Mouse (Mus musculus) intestine, embryonic 16.5 days (tissue): ENCODE measurements around the gene Sh3pxd2b. TPM values are rescaled to one million over a fixed set of nuclear protein-coding genes. Genes with fewer than 3 reads are reported as not detected.

ENCODE experiments used
- ATAC-seq: fragments of 200-750 bp; cut with Nextera tagmentation; 2 replicates; pipeline ENCODE4 v1.8.0; 2017; ENCODE audit warnings: moderate TSS enrichment, moderate library complexity
- H3K27ac ChIP-seq: fragments of 300-500 bp; sonication (generic); 2 replicates; pipeline ENCODE4 v1.5.1; 2014; ENCODE audit warnings: mild to moderate bottlenecking, low read length
- H3K27me3 ChIP-seq: fragments of 300-500 bp; sonication (generic); replicated peaks from 2 replicates; pipeline ENCODE4 v1.6.1; 2014; ENCODE audit warnings: low read length, control low read depth, mixed read lengths; ENCODE audit not compliant: control insufficient read depth, insufficient read depth
- H3K36me3 ChIP-seq: fragments of 300-500 bp; sonication (generic); 2 replicates; pipeline ENCODE4 v1.6.1; 2014; ENCODE audit warnings: low read length, control low read depth; ENCODE audit not compliant: control insufficient read depth, insufficient read depth
- H3K4me1 ChIP-seq: fragments of 300-500 bp; sonication (generic); 2 replicates; pipeline ENCODE4 v1.6.1; 2014; ENCODE audit warnings: low read length, control low read depth, mixed read lengths; ENCODE audit not compliant: control insufficient read depth, insufficient read depth
- H3K4me2 ChIP-seq: fragments of 300-500 bp; sonication (generic); 2 replicates; pipeline ENCODE4 v1.6.1; 2014; ENCODE audit warnings: low read depth, low read length, control low read depth
- H3K4me3 ChIP-seq: fragments of 300-500 bp; sonication (generic); 2 replicates; pipeline ENCODE4 v1.5.1; 2014; ENCODE audit warnings: mild to moderate bottlenecking, low read length
- H3K9ac ChIP-seq: fragments of 300-500 bp; sonication (generic); 2 replicates; pipeline ENCODE4 v1.6.1; 2014; ENCODE audit warnings: low read depth, low read length
- H3K9me3 ChIP-seq: fragments of 300-500 bp; sonication (generic); 2 replicates; pipeline ENCODE4 v1.6.1; 2016; ENCODE audit warnings: low read length, control low read depth; ENCODE audit not compliant: control insufficient read depth
- WGBS: fragments of 180-500 bp; shearing (Covaris S2); extraction: QIAGEN DNeasy Blood & Tissue Kit; methylation state at CpG from one replicate; pipeline ENCODE4 v1.1.7; 2014; 5-methylcytosine and 5-hydroxymethylcytosine counted together
- polyA plus RNA-seq: library from polyadenylated mRNA; unstranded; fragments of >200 nt; fragmentation: Nextera tagmentation; extraction: Ambion mirVana; gene quantifications from 2 replicates; pipeline ENCODE4 v1.2.1, GENCODE M21; 2015

The Sh3pxd2b gene
- polyA plus RNA-seq, 1 experiment from 2014 or later, result 9.6 TPM

GRCm38 (mm10) chr11:32427537-32427936, 79.9 kb downstream of the Sh3pxd2b start:
- no peak overlapping the region; the same call in 1 of the 2 replicates for H3K9ac ChIP-seq
- no peaks in the 10 kb centered on the region for H3K4me1 ChIP-seq
- H3K27ac ChIP-seq, result no peak overlapping the region
- H3K4me2 ChIP-seq, result no peak overlapping the region
- no peak overlapping the region for H3K4me3 ChIP-seq
- no peak for ATAC-seq
- H3K36me3 ChIP-seq, result 0 out of 2 replicates have a peak, but pooled peaks cover 3% of the 10 kb centered on the region
- H3K9me3 ChIP-seq, result no peaks in the 10 kb centered on the region
- no peaks in the 10 kb centered on the region for H3K27me3 ChIP-seq
- WGBS, result 71% methylated on average over 7 of the region's 7 CpGs

- Histone ChIP-seq H3K27me3 (no peaks in the 10 kb centered on the region), H3K36me3 (no peaks in the 10 kb centered on the region), H3K4me2 (no peak overlapping the region), H3K9ac (no peak overlapping the region), H3K27ac (peak overlapping the region; percentile 86), H3K4me3 (no peak overlapping the region), H3K9me3 (no peaks in the 10 kb centered on the region), H3K4me1 (peaks cover 12% of the 10 kb centered on the region)
- peak; percentile 97 for ATAC-seq
- 43% methylated on average over 6 of the region's 6 CpGs for WGBS
Measured at GRCm38 (mm10) chr11:32435410-32436060, 87.9 kb downstream of the Sh3pxd2b start.

GRCm38 (mm10) chr11:32442576-32442975, 95.0 kb downstream of the Sh3pxd2b start:
- Histone ChIP-seq H3K36me3 (no peaks in the 10 kb centered on the region), H3K4me3 (no peak overlapping the region), H3K9ac (no peak overlapping the region), H3K4me2 (no peak overlapping the region), H3K27me3 (no peaks in the 10 kb centered on the region), H3K4me1 (no peaks in the 10 kb centered on the region), H3K9me3 (no peaks in the 10 kb centered on the region), H3K27ac (no peak overlapping the region)
- ATAC-seq, result no peak
- 74% methylated on average over 3 of the region's 3 CpGs for WGBS

GRCm38 (mm10) chr11:32444266-32444665, 96.6 kb downstream of the Sh3pxd2b start:
- no peak for ATAC-seq
- Histone ChIP-seq H3K36me3 (no peaks in the 10 kb centered on the region), H3K9me3 (no peaks in the 10 kb centered on the region), H3K4me1 (no peaks in the 10 kb centered on the region), H3K4me2 (no peak overlapping the region), H3K4me3 (no peak overlapping the region), H3K9ac (no peak overlapping the region), H3K27ac (no peak overlapping the region), H3K27me3 (no peaks in the 10 kb centered on the region)
- WGBS, result 68% methylated on average over 1 of the region's 1 CpGs

GRCm38 (mm10) chr11:32445135-32445534, 97.5 kb downstream of the Sh3pxd2b start:
- Histone ChIP-seq H3K4me2 (no peak overlapping the region), H3K9ac (no peak overlapping the region), H3K9me3 (no peaks in the 10 kb centered on the region), H3K36me3 (no peaks in the 10 kb centered on the region), H3K4me3 (no peak overlapping the region), H3K4me1 (no peaks in the 10 kb centered on the region), H3K27me3 (no peaks in the 10 kb centered on the region), H3K27ac (no peak overlapping the region)
- WGBS, result 69% methylated on average over 1 of the region's 1 CpGs
- ATAC-seq, result no peak

GRCm38 (mm10) chr11:32445637-32446226, 98.1 kb downstream of the Sh3pxd2b start:
- H3K4me3 ChIP-seq, result no peak overlapping the region
- H3K9ac ChIP-seq, result no peak overlapping the region
- no peak overlapping the region for H3K4me2 ChIP-seq
- H3K36me3 ChIP-seq, result no peaks in the 10 kb centered on the region
- H3K9me3 ChIP-seq, result no peaks in the 10 kb centered on the region
- H3K27ac ChIP-seq, result no peak overlapping the region
- no peaks in the 10 kb centered on the region for H3K4me1 ChIP-seq
- no peaks in the 10 kb centered on the region for H3K27me3 ChIP-seq
- WGBS, result 71% methylated on average over 6 of the region's 6 CpGs
- ATAC-seq, result no peak

- H3K9me3 ChIP-seq, result no peaks in the 10 kb centered on the region
- no peaks in the 10 kb centered on the region for H3K27me3 ChIP-seq
- H3K4me1 ChIP-seq, result no peaks in the 10 kb centered on the region
- H3K4me3 ChIP-seq, result no peak overlapping the region
- WGBS, result 0% methylated on average over 1 of the region's 1 CpGs
- H3K36me3 ChIP-seq, result no peaks in the 10 kb centered on the region
- ATAC-seq, result no peak
- H3K4me2 ChIP-seq, result no peak overlapping the region
- no peak overlapping the region for H3K27ac ChIP-seq
- no peak overlapping the region for H3K9ac ChIP-seq
Measured at GRCm38 (mm10) chr11:32450216-32450615, 102.6 kb downstream of the Sh3pxd2b start.

- no peaks in the 10 kb centered on the region for H3K9me3 ChIP-seq
- ATAC-seq, result no peak
- no peaks in the 10 kb centered on the region for H3K36me3 ChIP-seq
- WGBS, result 92% methylated on average over 6 of the region's 6 CpGs
- H3K9ac ChIP-seq, result no peak overlapping the region
- no peak overlapping the region for H3K4me2 ChIP-seq
- H3K27ac ChIP-seq, result no peak overlapping the region
- no peaks in the 10 kb centered on the region for H3K27me3 ChIP-seq
- H3K4me3 ChIP-seq, result no peak overlapping the region
- no peaks in the 10 kb centered on the region for H3K4me1 ChIP-seq
Measured at GRCm38 (mm10) chr11:32451306-32451705, 103.7 kb downstream of the Sh3pxd2b start.

- 97% methylated on average over 4 of the region's 4 CpGs for WGBS
- no peak for ATAC-seq
- Histone ChIP-seq H3K27ac (no peak overlapping the region), H3K27me3 (no peaks in the 10 kb centered on the region), H3K4me1 (peaks cover 3% of the 10 kb centered on the region; the same call in 1 of the 2 replicates), H3K36me3 (no peaks in the 10 kb centered on the region), H3K9me3 (no peaks in the 10 kb centered on the region), H3K4me3 (no peak overlapping the region), H3K4me2 (no peak overlapping the region), H3K9ac (no peak overlapping the region)
Measured at GRCm38 (mm10) chr11:32452745-32453144, 105.1 kb downstream of the Sh3pxd2b start.
